Mouse (Mus musculus) ES-E14 (cell line): ENCODE measurements around the gene Cyp2u1.

Source experiments
- CHD2 ChIP-seq: IDR thresholded peaks from 2 replicates; pipeline ENCODE4 v1.6.1; 2014; ENCODE audit warnings: mild to moderate bottlenecking, low read depth, low read length, inconsistent platforms
- HCFC1 ChIP-seq: IDR thresholded peaks from 2 replicates; pipeline ENCODE4 v1.6.1; 2012; ENCODE audit warnings: low read length, inconsistent platforms, borderline replicate concordance; ENCODE audit not compliant: insufficient read depth

- TF ChIP-seq CHD2 = no peak
- TF ChIP-seq HCFC1 = no peak
These were observed 55.2 kb downstream of the Cyp2u1 start for GRCm38 (mm10) chr3:131247851-131248250.
